Mouse (Mus musculus) frontal cortex, postnatal 14 days (tissue): ENCODE measurements around the gene Phlpp1.
A peak's percentile ranks its signal among the peaks of the same experiment; 100 is the strongest.

Source experiments
- DNase-seq, 2 experiments: peaks; one replicate each; pipeline ENCODE4 v3.0.0; 2022; ENCODE audit warnings: low spot score in 2 of 2

The Phlpp1 gene

GRCm38 (mm10) chr1:106193487-106193886, 21.9 kb downstream of the Phlpp1 start:
- DNase-seq = no peak

DNA sequence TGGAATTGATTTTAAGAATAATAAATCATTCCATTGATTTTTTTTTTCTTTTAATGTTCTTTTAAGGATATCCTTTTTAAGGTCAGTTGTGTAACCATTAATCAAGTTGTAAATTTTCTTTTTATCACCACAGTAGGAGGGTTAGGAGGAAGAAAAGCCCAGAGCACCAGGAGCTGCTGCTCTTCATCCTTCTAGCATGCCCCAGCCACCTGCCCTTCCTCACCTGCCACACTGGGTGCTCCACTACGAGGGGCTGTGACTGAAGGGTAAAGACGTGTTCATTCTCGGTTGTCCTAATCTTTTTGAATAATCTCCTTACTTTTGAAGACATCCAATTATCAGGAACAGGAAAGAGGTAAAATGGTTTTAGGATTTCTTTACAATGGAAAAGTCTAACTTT, 22.7 kb downstream of the Phlpp1 start:
- DNase-seq = no peak

DNA sequence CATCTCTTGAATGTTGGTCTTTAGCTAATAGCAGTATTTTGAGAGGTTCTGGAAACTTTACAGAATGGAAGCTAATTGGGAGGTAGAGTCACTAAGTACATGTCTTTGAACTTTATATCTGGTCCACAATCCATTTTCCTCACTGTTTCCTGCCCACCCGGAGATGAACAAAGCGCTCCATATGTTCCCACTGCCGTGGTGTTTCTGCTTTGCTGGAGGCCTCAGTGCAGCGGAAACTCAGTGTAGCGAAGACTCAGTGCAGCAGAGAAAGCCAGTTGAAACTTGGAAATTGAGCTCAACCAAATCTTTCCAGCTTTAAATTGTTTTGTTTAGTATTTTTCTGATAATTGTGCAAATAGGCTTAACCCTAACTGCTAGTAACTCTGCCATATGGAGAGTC, 26.4 kb downstream of the Phlpp1 start:
- no peak for DNase-seq

- no peak for DNase-seq
Observed at GRCm38 (mm10) chr1:106199109-106199508, 27.6 kb downstream of the Phlpp1 start.

DNA sequence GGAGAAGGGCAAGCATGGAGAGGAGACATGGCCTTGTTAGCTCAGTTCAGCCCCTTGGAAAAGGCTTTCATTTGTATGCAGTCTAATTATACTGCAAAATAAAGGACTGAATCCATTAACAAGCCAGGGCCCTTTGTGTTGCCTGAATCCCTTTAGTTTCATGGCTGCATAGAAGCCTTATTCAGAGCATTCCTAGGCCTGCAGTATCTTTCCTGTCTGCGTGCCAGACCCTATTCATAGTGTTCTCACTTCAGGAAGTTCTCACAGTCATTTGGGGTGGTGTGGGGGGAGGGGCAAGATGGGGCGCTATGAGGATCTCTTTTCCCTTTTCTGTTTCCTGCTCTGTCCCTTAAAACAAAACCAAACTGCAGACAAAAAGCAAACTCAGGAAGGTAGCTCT, 28.1 kb downstream of the Phlpp1 start:
- DNase-seq = peak; percentile 64

DNA sequence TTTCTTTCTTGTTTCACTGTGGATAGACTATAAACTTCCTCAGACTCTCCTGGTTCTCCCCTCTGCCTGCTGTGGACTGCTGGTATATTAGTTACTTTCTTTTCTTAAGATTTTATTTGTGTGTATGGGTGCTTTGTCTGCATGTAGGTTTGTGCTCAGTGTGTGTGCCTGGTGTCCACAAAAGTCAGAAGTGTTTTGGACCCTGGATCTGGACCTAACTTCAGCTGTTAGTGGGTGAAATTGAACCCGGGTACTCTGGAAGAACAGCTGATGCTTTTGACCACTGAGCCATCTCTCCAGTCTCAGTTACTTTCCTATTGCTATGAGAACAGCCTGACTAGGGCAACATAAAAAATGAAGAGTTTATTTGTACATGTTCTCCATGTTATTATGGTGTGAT, 29.5 kb downstream of the Phlpp1 start:
- no peak for DNase-seq

GRCm38 (mm10) chr1:106201929-106202328, 30.4 kb downstream of the Phlpp1 start:
- no peak for DNase-seq

DNA sequence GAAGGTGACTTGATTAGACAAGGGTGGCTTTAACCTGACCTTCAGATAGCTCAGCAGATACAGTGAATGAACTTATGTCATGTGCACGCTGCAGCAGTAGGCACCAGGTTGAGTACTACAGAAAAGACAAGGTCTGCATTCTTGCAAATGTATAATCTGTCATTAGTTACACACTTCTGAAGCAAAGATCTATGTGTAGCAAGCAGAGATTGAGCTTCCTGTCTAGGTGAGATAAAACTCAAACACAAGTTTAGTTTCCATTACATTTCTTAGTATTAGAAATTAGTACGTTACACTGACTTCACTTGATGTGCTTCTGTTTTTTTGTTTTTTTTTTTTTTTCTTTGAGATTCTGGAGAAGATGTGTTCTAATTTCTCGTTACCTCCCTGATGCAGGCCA, 32.4 kb downstream of the Phlpp1 start:
- no peak for DNase-seq

DNA sequence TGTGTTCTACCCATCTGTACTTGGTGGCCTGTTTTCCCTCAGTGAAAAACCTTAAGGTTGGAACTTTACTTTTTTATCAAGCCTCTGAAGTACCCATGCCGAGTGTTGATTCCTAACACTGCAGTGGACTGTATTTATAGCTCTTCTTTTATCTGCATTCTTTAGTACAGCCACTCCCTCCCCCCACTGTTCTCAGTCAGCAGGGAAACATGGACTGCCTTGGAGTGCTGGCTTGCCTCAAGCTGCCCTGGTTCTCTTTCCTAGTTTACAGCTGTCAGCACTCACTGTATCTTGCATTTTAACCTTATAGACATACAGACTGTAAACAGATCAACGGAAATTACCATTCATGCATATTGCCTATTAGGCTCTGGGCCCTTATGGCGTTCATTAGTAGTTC, 32.8 kb downstream of the Phlpp1 start:
- no peak for DNase-seq

GRCm38 (mm10) chr1:106208581-106208980, 37.0 kb downstream of the Phlpp1 start:
- no peak for DNase-seq

DNA sequence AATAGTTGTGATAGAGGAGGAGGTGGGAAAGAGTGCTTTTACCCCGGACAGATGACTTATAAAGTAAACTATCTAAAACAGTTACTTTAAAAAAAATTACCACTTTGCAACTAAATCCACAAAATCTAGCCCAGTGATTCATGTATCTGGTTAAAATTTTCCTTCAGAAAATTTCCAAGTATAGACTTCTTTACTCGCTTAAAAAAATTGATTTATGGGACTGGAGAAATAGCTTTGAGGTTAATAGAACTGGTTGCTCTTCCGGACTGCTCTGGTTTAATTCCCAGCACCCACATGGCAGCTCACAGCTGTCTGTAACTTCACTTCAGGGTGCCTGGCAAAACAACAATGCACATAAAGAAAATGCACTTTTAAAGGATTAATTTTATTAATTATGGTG, 38.9 kb downstream of the Phlpp1 start:
- DNase-seq = no peak

- DNase-seq = no peak
Observed at GRCm38 (mm10) chr1:106211146-106211545, 39.6 kb downstream of the Phlpp1 start.

- DNase-seq = no peak
Observed at GRCm38 (mm10) chr1:106220431-106220830, 48.9 kb downstream of the Phlpp1 start.

DNA sequence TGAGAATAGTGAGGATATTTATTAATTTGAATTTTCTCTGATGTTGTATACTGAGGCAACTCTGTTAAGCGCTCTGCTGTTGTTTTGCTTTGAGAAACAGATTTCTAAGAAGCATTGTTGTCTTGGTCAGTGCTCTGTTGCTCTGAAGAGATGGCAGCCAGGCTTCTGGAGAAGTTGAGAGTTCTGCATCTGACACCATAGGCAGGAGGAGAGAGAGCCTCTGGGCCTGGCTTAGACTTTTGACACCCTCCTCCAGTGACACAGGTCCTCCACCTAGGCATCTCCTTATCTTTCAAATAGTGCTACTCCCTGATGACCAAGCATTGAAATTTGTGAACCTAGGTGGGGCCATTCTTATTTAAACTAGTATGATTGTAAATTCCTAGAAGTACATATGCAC, 49.8 kb downstream of the Phlpp1 start:
- no peak for DNase-seq

DNA sequence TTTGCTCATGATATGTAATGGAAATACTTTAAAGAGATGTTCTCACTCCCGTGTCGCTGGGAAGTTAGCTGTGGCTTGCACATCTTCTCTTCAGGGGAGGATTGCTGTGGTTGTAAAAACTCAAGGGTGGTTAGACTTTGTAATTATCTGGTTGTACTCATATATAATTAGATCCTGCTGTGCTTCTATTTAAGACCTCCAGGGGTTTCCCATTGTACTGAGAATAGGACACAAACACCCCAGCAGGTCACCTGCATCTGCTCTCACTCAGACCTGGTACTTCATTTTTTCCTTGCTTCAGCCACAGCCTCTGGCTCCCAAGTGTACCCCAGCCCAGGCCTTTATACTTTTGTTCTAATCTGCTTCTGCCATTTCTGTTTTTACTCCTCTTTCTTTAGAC, 50.4 kb downstream of the Phlpp1 start:
- no peak for DNase-seq

DNA sequence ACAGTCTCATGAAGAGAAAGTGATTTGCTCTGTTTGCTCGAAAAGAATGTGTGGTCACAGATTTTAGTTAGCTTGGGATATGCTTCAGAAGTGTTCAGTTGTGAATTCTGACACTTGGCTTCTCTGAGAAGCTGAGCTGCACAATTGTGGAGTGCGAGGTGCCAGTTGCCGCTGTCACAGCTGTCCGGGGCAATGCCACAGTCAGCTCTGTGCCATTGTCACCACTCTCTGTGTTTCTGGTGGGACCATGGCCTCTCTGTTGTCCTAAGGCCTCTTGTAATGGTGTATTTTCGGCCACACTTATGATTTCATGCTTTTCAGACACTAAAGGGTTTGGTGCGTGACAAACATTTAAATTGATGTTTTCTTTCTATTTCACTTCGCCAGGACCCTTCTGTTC, 55.1 kb downstream of the Phlpp1 start:
- DNase-seq = no peak

DNA sequence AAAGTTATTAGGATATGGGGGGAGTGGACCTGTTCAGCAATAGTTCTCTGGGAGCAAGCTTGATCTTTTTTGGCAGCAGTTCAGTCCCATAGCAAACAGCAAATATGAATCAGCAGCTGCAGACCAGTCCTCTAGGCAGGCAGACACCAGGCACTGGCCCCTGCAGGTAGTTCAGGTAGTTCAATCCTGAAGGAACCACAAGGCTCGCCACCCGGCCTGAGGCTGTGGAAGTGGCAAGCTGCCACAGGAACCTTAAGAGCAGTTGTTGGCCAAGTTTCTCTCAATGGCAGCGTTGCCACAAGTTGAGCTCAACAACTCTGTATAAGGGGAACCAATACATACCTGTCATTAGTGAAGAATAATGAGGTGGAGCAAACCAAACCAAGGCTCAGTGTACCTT, 58.8 kb downstream of the Phlpp1 start:
- no peak for DNase-seq

- DNase-seq = no peak
Observed at GRCm38 (mm10) chr1:106231345-106231744, 59.8 kb downstream of the Phlpp1 start.

DNA sequence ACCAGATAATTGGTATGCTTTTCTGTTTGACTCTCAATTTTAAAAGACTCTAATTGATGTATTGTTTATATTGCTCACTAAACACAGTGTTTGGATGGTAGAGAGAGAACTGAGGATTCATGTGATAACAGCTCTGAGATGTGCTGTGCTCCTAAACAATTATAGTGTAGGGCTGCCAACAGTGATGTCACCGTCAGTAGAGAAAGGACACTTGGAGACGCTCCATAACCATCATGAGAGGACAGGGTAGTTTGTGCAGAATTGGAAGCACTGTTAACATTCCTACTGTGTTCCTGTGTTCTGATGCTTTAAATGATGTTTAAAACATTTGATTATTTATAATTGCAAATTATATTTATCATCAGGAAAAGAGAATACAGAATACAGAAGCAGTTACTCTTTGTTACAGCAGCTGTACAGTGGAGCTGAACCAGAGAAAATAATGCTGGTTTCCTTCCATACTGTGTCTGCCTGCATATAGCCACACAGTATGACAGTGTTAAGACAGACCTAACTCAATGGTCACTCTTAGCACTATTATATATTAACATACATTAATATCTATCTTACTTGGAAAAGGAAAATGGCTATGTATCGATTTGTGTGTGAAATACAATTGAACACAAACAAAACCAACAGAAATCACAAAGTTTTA, 60.4 kb downstream of the Phlpp1 start:
- DNase-seq = no peak

DNA sequence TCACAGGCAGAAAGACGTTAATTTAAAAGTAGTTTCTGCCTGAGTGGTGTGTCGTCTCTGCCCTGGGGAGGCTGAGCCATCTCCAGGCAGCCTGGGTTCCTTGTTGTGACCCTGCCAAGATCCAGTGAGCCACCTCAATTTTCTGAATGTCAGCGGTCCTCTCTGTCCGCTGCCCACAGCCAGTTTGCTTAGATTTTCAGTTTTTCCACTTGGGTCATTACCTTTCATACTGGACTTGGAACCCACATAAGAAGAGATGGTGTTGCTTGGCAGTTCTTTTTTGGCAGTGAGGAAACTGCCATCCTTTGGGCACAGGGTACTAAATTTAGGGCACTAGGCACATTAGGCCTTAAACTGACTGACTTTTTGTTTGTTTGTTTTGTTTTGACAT, 60.9 kb downstream of the Phlpp1 start:
- DNase-seq = no peak

- no peak for DNase-seq
Observed at GRCm38 (mm10) chr1:106236986-106237385, 65.4 kb downstream of the Phlpp1 start.

DNA sequence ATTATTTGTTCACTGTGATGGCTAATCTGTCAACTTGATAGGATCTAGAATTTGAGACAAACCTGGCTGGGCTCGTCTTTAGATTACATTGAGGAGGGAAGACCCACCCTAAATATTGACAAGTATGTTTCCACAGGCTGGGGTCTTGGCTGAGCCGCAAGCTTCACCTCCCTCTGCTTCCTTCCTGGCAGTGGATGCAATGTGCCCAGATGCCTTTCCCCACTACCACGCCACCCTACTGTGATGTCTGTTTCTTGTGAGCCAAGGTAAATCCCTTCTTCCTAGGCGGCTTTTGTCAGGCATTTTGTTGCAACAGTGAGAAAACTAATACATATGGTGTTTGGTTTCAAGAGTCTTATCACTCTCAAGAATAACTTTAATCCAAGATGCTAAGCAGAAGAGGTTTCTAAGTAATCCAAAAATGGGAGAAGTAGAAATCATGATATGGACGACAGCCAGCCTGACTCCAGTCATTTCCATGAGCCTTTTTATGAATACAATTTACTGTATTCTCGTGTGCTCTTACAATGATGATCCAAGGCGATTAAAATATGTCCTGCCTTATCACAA, 68.6 kb downstream of the Phlpp1 start:
- no peak for DNase-seq

- no peak for DNase-seq
Observed at GRCm38 (mm10) chr1:106241059-106241458, 69.5 kb downstream of the Phlpp1 start.

DNA sequence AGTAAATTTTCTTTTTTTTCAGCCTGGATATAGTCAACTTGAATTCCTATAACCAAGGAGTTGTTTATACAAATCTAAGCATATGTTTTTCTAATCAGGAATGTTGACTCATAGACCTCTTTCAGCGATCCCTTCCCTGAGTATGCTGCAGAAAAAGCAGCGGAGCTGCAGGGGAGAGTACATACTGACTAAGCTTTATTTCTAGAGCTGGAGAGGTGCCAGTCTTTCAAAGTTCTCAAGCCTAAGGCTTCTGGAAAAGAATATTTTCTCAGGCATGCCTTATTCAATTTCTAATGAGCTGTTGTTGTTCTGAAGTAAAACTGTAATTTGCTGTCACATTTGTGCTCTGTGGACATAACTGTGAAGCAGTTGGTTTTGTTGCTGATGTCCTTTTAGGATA, 70.6 kb downstream of the Phlpp1 start:
- no peak for DNase-seq
